Mouse (Mus musculus) frontal cortex, adult (tissue): Measurements from ENCODE around the gene Crocc.

Source experiments
- ATAC-seq: cut with Nextera tagmentation; 2 replicates; pipeline ENCODE4 v1.9.2; 2017; ENCODE audit warnings: mild to moderate bottlenecking, moderate library complexity, mixed read lengths; ENCODE audit not compliant: low TSS enrichment

Crocc gene

GRCm38 (mm10) chr4:141060426-141061301 lies at the start of gene Crocc:
Gene Crocc (minus strand): TSS chr4:141060550.
- peak; percentile 80 for ATAC-seq

- no peak for ATAC-seq
These were observed 47.9 kb upstream of the Crocc start for GRCm38 (mm10) chr4:141108196-141108732.

- ATAC-seq: no peak
These were observed 46.3 kb upstream of the Crocc start for GRCm38 (mm10) chr4:141106526-141107183.

- no peak for ATAC-seq
These were observed 41.5 kb upstream of the Crocc start for GRCm38 (mm10) chr4:141101855-141102254.

GRCm38 (mm10) chr4:141101291-141101690 lies 40.9 kb upstream of the Crocc start:
- ATAC-seq: no peak

GRCm38 (mm10) chr4:141099956-141100355 lies 39.6 kb upstream of the Crocc start:
- ATAC-seq: no peak

GRCm38 (mm10) chr4:141098935-141099334 lies 38.6 kb upstream of the Crocc start:
- no peak for ATAC-seq

- no peak for ATAC-seq
These were observed 36.4 kb upstream of the Crocc start for GRCm38 (mm10) chr4:141096710-141097109.

- no peak for ATAC-seq
These were observed 34.7 kb upstream of the Crocc start for GRCm38 (mm10) chr4:141095016-141095415.

- ATAC-seq: peak; percentile 72; the same call in 1 of the 2 replicates
These were observed 28.4 kb upstream of the Crocc start for GRCm38 (mm10) chr4:141088714-141089113.

GRCm38 (mm10) chr4:141088033-141088432 lies 27.7 kb upstream of the Crocc start, which contains the start of gene Spata21:
Gene Spata21 (plus strand): TSS chr4:141088333.
- ATAC-seq: no peak

- ATAC-seq: no peak
These were observed 26.5 kb upstream of the Crocc start for GRCm38 (mm10) chr4:141086862-141087261.

- ATAC-seq: no peak
These were observed 18.3 kb upstream of the Crocc start for GRCm38 (mm10) chr4:141078510-141079137.

GRCm38 (mm10) chr4:141077681-141078509 lies 17.5 kb upstream of the Crocc start, which contains the start of gene Necap2:
Gene Necap2 (minus strand): TSS chr4:141078357.
- peak; percentile 93 for ATAC-seq

- no peak for ATAC-seq
These were observed 16.6 kb upstream of the Crocc start for GRCm38 (mm10) chr4:141076761-141077506.

- no peak for ATAC-seq
These were observed 13.8 kb upstream of the Crocc start for GRCm38 (mm10) chr4:141074109-141074508.

- peak; percentile 21 for ATAC-seq
These were observed 13.3 kb upstream of the Crocc start for GRCm38 (mm10) chr4:141073661-141074060.

GRCm38 (mm10) chr4:141072502-141072901 lies 12.2 kb upstream of the Crocc start:
- no peak for ATAC-seq

GRCm38 (mm10) chr4:141069731-141070130 lies 9.4 kb upstream of the Crocc start:
- ATAC-seq: no peak

- no peak for ATAC-seq
These were observed 8.3 kb upstream of the Crocc start for GRCm38 (mm10) chr4:141068655-141069054.
